Mouse (Mus musculus): ENCODE results near the gene Zcchc18. TPM values are rescaled to one million over a fixed set of nuclear protein-coding genes. Genes with fewer than 3 reads are reported as not detected.
A peak's percentile ranks its signal among the peaks of the same experiment; 100 is the strongest.

Zcchc18 gene
- polyA plus RNA-seq, 1 experiment: 3.5 TPM

GRCm38 (mm10) chrX:137017668-137018067 is 24.7 kb downstream of the Zcchc18 start:
- WGBS: 64% methylated on average over 1 of the region's 1 CpGs
- H3K27ac ChIP-seq (ENCODE audit: insufficient read depth, low read length): no peak overlapping the region
- H3K4me1 ChIP-seq (ENCODE audit: control insufficient read depth, insufficient read depth, insufficient read length): no peaks in the 10 kb centered on the region
- TF ChIP-seq POLR2A (IDR thresholded peaks at IDR 0.05; ENCODE audit: low read depth, low read length): no peak
- no peak for TF ChIP-seq CTCF (IDR thresholded peaks at IDR 0.05; ENCODE audit: extremely low read depth, insufficient read depth, insufficient read length, insufficient replicate concordance)
- H3K4me3 ChIP-seq (ENCODE audit: extremely low read depth, insufficient read depth, insufficient read length): no peak overlapping the region
- H3K36me3 ChIP-seq (ENCODE audit: control insufficient read depth, insufficient read depth, low read length): no peaks in the 10 kb centered on the region; the same call in 1 of the 2 replicates
- no peak for DNase-seq (ENCODE audit: low read depth in 1 of 2, low spot score in 2 of 2)
- H3K27me3 ChIP-seq (ENCODE audit: control insufficient read depth, insufficient read depth, low read length): no peaks in the 10 kb centered on the region

GRCm38 (mm10) chrX:137019310-137019709 is 26.4 kb downstream of the Zcchc18 start:
- H3K4me3 ChIP-seq (ENCODE audit: extremely low read depth, insufficient read depth, insufficient read length): no peak overlapping the region
- WGBS: 17% methylated on average over 1 of the region's 1 CpGs
- H3K27me3 ChIP-seq (ENCODE audit: control insufficient read depth, insufficient read depth, low read length): no peaks in the 10 kb centered on the region
- DNase-seq (ENCODE audit: low read depth in 1 of 2, low spot score in 2 of 2): peak; percentile 15 to 50
- no peaks in the 10 kb centered on the region for H3K4me1 ChIP-seq (ENCODE audit: control insufficient read depth, insufficient read depth, insufficient read length)
- no peaks in the 10 kb centered on the region for H3K36me3 ChIP-seq (ENCODE audit: control insufficient read depth, insufficient read depth, low read length)
- H3K27ac ChIP-seq (ENCODE audit: insufficient read depth, low read length): no peak overlapping the region
- no peak for TF ChIP-seq POLR2A (IDR thresholded peaks at IDR 0.05; ENCODE audit: low read depth, low read length)
- peak; percentile 28; the same call in 1 of the 2 replicates for TF ChIP-seq CTCF (IDR thresholded peaks at IDR 0.05; ENCODE audit: extremely low read depth, insufficient read depth, insufficient read length, insufficient replicate concordance)

- Histone ChIP-seq H3K27me3 (ENCODE audit: control insufficient read depth, insufficient read depth, low read length) (no peaks in the 10 kb centered on the region), H3K4me3 (ENCODE audit: extremely low read depth, insufficient read depth, insufficient read length) (no peak overlapping the region), H3K4me1 (ENCODE audit: control insufficient read depth, insufficient read depth, insufficient read length) (no peaks in the 10 kb centered on the region), H3K27ac (ENCODE audit: insufficient read depth, low read length) (no peak overlapping the region), H3K36me3 (ENCODE audit: control insufficient read depth, insufficient read depth, low read length) (no peaks in the 10 kb centered on the region)
- 98% methylated on average over 8 of the region's 8 CpGs for WGBS
- no peak for DNase-seq (ENCODE audit: low read depth in 1 of 2, low spot score in 2 of 2)
- TF ChIP-seq POLR2A (IDR thresholded peaks at IDR 0.05; ENCODE audit: low read depth, low read length): no peak
- no peak for TF ChIP-seq CTCF (IDR thresholded peaks at IDR 0.05; ENCODE audit: extremely low read depth, insufficient read depth, insufficient read length, insufficient replicate concordance)
These were observed 38.0 kb downstream of the Zcchc18 start for GRCm38 (mm10) chrX:137030916-137031315.

- no peak for TF ChIP-seq CTCF (IDR thresholded peaks at IDR 0.05; ENCODE audit: extremely low read depth, insufficient read depth, insufficient read length, insufficient replicate concordance)
- H3K27me3 ChIP-seq (ENCODE audit: control insufficient read depth, insufficient read depth, low read length): no peaks in the 10 kb centered on the region
- no peak overlapping the region for H3K27ac ChIP-seq (ENCODE audit: insufficient read depth, low read length)
- WGBS: 87% methylated on average over 5 of the region's 5 CpGs
- H3K4me3 ChIP-seq (ENCODE audit: extremely low read depth, insufficient read depth, insufficient read length): no peak overlapping the region
- no peak for DNase-seq (ENCODE audit: low read depth in 1 of 2, low spot score in 2 of 2)
- no peaks in the 10 kb centered on the region for H3K36me3 ChIP-seq (ENCODE audit: control insufficient read depth, insufficient read depth, low read length)
- no peaks in the 10 kb centered on the region for H3K4me1 ChIP-seq (ENCODE audit: control insufficient read depth, insufficient read depth, insufficient read length)
These were observed 38.8 kb downstream of the Zcchc18 start for GRCm38 (mm10) chrX:137031726-137032125.

GRCm38 (mm10) chrX:137034322-137034721 is 41.4 kb downstream of the Zcchc18 start:
- no peak for DNase-seq (ENCODE audit: low read depth in 1 of 2, low spot score in 2 of 2)
- Histone ChIP-seq H3K4me1 (ENCODE audit: control insufficient read depth, insufficient read depth, insufficient read length) (no peaks in the 10 kb centered on the region), H3K36me3 (ENCODE audit: control insufficient read depth, insufficient read depth, low read length) (no peaks in the 10 kb centered on the region), H3K4me3 (ENCODE audit: extremely low read depth, insufficient read depth, insufficient read length) (no peak overlapping the region), H3K27me3 (ENCODE audit: control insufficient read depth, insufficient read depth, low read length) (no peaks in the 10 kb centered on the region), H3K27ac (ENCODE audit: insufficient read depth, low read length) (no peak overlapping the region)
- WGBS: 79% methylated on average over 4 of the region's 4 CpGs
- TF ChIP-seq CTCF (IDR thresholded peaks at IDR 0.05; ENCODE audit: extremely low read depth, insufficient read depth, insufficient read length, insufficient replicate concordance) (no peak), POLR2A (IDR thresholded peaks at IDR 0.05; ENCODE audit: low read depth, low read length) (no peak)

GRCm38 (mm10) chrX:137037470-137037999 is 44.6 kb downstream of the Zcchc18 start:
- no peak for TF ChIP-seq CTCF (IDR thresholded peaks at IDR 0.05; ENCODE audit: extremely low read depth, insufficient read depth, insufficient read length, insufficient replicate concordance)
- no peak for TF ChIP-seq POLR2A (IDR thresholded peaks at IDR 0.05; ENCODE audit: low read depth, low read length)
- 23% methylated on average over 12 of the region's 12 CpGs for WGBS
- DNase-seq (ENCODE audit: low read depth in 1 of 2, low spot score in 2 of 2): no peak
- no peaks in the 10 kb centered on the region for H3K36me3 ChIP-seq (ENCODE audit: control insufficient read depth, insufficient read depth, low read length)
- no peak overlapping the region for H3K27ac ChIP-seq (ENCODE audit: insufficient read depth, low read length)
- H3K4me1 ChIP-seq (ENCODE audit: control insufficient read depth, insufficient read depth, insufficient read length): no peaks in the 10 kb centered on the region
- H3K4me3 ChIP-seq (ENCODE audit: extremely low read depth, insufficient read depth, insufficient read length): peak overlapping the region; percentile 99
- H3K27me3 ChIP-seq (ENCODE audit: control insufficient read depth, insufficient read depth, low read length): no peaks in the 10 kb centered on the region

- H3K4me1 ChIP-seq (ENCODE audit: control insufficient read depth, insufficient read depth, insufficient read length): no peaks in the 10 kb centered on the region
- 27% methylated on average over 31 of the region's 31 CpGs for WGBS
- DNase-seq (ENCODE audit: low read depth in 1 of 2, low spot score in 2 of 2): peak; percentile 63 to 70
- H3K36me3 ChIP-seq (ENCODE audit: control insufficient read depth, insufficient read depth, low read length): no peaks in the 10 kb centered on the region
- no peaks in the 10 kb centered on the region for H3K27me3 ChIP-seq (ENCODE audit: control insufficient read depth, insufficient read depth, low read length)
- TF ChIP-seq POLR2A (IDR thresholded peaks at IDR 0.05; ENCODE audit: low read depth, low read length): no peak
- TF ChIP-seq CTCF (IDR thresholded peaks at IDR 0.05; ENCODE audit: extremely low read depth, insufficient read depth, insufficient read length, insufficient replicate concordance): no peak
- H3K27ac ChIP-seq (ENCODE audit: insufficient read depth, low read length): peak within 1 kb of the TSS; percentile 100
- peak within 1 kb of the TSS; percentile 99 for H3K4me3 ChIP-seq (ENCODE audit: extremely low read depth, insufficient read depth, insufficient read length)
These were observed 45.1 kb downstream of the Zcchc18 start, which contains the start of gene Slc25a53 for GRCm38 (mm10) chrX:137038000-137038483. Gene Slc25a53, minus strand, starts transcription at chrX:137038302.

All from spleen, adult 2 months (tissue).